Mouse (Mus musculus): Measurements from ENCODE around the gene Gm10842.

GRCm38 (mm10) chr11:105156748-105157267, 10.1 kb downstream of the Gm10842 start:
- TF ChIP-seq POLR2A (IDR thresholded peaks at IDR 0.05; ENCODE audit: low read depth, low read length): no peak
- no peak for TF ChIP-seq CTCF (IDR thresholded peaks at IDR 0.05; ENCODE audit: extremely low read depth, insufficient read depth, insufficient read length, insufficient replicate concordance)
